Mouse (Mus musculus) hindbrain, embryonic 14.5 days (tissue): ENCODE measurements at regions not wholly inside any gene's neighbourhood (a gene's known extent, or its start where the extent isn't known, plus 50 kb on each side); places are given as distances from the start of the nearest gene placed in this dataset.
"Not testable (repeated sequence)": the region's sequence is repeated elsewhere in the genome, so short reads cannot be mapped to it uniquely, and the experiment has no call there.

Experiments
- ATAC-seq: fragments of 200-750 bp; cut with Nextera tagmentation; 2 replicates; pipeline ENCODE4 v1.8.0; 2017; ENCODE audit warnings: moderate number of reproducible peaks, mild to moderate bottlenecking, moderate TSS enrichment, moderate library complexity; ENCODE audit not compliant: low FRiP score
- DNase-seq: peaks from one replicate; pipeline ENCODE4 v3.0.0-alpha.2; 2015; ENCODE audit warnings: low spot score
- H3K27ac ChIP-seq: fragments of 300-500 bp; sonication (generic); 2 replicates; pipeline ENCODE4 v1.5.1; 2014; ENCODE audit warnings: mild to moderate bottlenecking, moderate library complexity
- H3K27me3 ChIP-seq: fragments of 300-500 bp; sonication (generic); 2 replicates; pipeline ENCODE4 v1.6.1; 2014; ENCODE audit warnings: mild to moderate bottlenecking, low read length, mixed read lengths; ENCODE audit not compliant: control insufficient read depth, insufficient read depth
- H3K36me3 ChIP-seq: fragments of 300-500 bp; sonication (generic); replicated peaks from 2 replicates; pipeline ENCODE4 v1.6.1; 2014; ENCODE audit not compliant: control insufficient read depth, insufficient read depth
- H3K4me1 ChIP-seq: fragments of 300-500 bp; sonication (generic); replicated peaks from 2 replicates; pipeline ENCODE4 v1.6.1; 2014; ENCODE audit warnings: antibody characterized with exemption, low read length, mixed read lengths; ENCODE audit not compliant: control insufficient read depth, insufficient read depth
- H3K4me2 ChIP-seq: fragments of 300-500 bp; sonication (generic); replicated peaks from 2 replicates; pipeline ENCODE4 v1.6.1; 2014; ENCODE audit warnings: mild to moderate bottlenecking, moderate library complexity
- H3K4me3 ChIP-seq: fragments of 300-500 bp; sonication (generic); replicated peaks from 2 replicates; pipeline ENCODE4 v1.5.1; 2014; ENCODE audit warnings: mild to moderate bottlenecking, low read length
- H3K9ac ChIP-seq: fragments of 300-500 bp; sonication (generic); 2 replicates; pipeline ENCODE4 v1.6.1; 2014
- H3K9me3 ChIP-seq: fragments of 300-500 bp; sonication (generic); 2 replicates; pipeline ENCODE4 v1.6.1; 2016; ENCODE audit warnings: low read length; ENCODE audit not compliant: control insufficient read depth
- WGBS: fragments of 180-500 bp; shearing (Covaris S2); extraction: QIAGEN DNeasy Blood & Tissue Kit; methylation state at CpG from one replicate; pipeline ENCODE4 v1.1.7; 2014; 5-methylcytosine and 5-hydroxymethylcytosine counted together

GRCm38 (mm10) chrX:154717526-154717925, 138.4 kb upstream of the Samt2 start:
- H3K4me3 ChIP-seq, H3K4me2 ChIP-seq, ATAC-seq, H3K4me1 ChIP-seq, H3K27me3 ChIP-seq, H3K9ac ChIP-seq, H3K36me3 ChIP-seq, H3K27ac ChIP-seq, H3K9me3 ChIP-seq, DNase-seq: not testable (repeated sequence)
- 87% methylated on average over 10 of the region's 10 CpGs for WGBS

- WGBS = 57% methylated on average over 23 of the region's 27 CpGs
- no peaks in the 10 kb centered on the region for H3K27me3 ChIP-seq
- DNase-seq (no peak), ATAC-seq (peak; percentile 66)
- H3K4me3 ChIP-seq = peak overlapping the region; percentile 26
- H3K9ac ChIP-seq = peak overlapping the region; percentile 42
- no peaks in the 10 kb centered on the region for H3K36me3 ChIP-seq
- H3K9me3 ChIP-seq = no peaks in the 10 kb centered on the region
- H3K4me2 ChIP-seq = peak overlapping the region; percentile 41
- no peak overlapping the region for H3K27ac ChIP-seq
- no peaks in the 10 kb centered on the region for H3K4me1 ChIP-seq
Observed at GRCm38 (mm10) chrX:154713641-154714255, 134.6 kb upstream of the Samt2 start.

- not testable (repeated sequence) for H3K36me3 ChIP-seq, H3K9ac ChIP-seq, ATAC-seq, H3K27ac ChIP-seq, H3K4me1 ChIP-seq, H3K27me3 ChIP-seq, H3K4me2 ChIP-seq, H3K4me3 ChIP-seq, DNase-seq, H3K9me3 ChIP-seq
- WGBS = 89% methylated on average over 8 of the region's 8 CpGs
Observed at GRCm38 (mm10) chrX:154712576-154712975, 133.4 kb upstream of the Samt2 start.

GRCm38 (mm10) chrX:154670529-154670928, 91.4 kb upstream of the Samt2 start:
- H3K9me3 ChIP-seq, DNase-seq: not testable (repeated sequence)
- 100% methylated on average over 1 of the region's 2 CpGs for WGBS

More at GRCm38 (mm10) chrX:154670529-154670928, 91.4 kb upstream of the Samt2 start:
- H3K4me2 ChIP-seq, ATAC-seq, H3K4me3 ChIP-seq, H3K36me3 ChIP-seq, H3K9ac ChIP-seq, H3K27me3 ChIP-seq, H3K4me1 ChIP-seq, H3K27ac ChIP-seq: not testable (repeated sequence)
